Mouse (Mus musculus): ENCODE results near the gene Gm498.

DNA sequence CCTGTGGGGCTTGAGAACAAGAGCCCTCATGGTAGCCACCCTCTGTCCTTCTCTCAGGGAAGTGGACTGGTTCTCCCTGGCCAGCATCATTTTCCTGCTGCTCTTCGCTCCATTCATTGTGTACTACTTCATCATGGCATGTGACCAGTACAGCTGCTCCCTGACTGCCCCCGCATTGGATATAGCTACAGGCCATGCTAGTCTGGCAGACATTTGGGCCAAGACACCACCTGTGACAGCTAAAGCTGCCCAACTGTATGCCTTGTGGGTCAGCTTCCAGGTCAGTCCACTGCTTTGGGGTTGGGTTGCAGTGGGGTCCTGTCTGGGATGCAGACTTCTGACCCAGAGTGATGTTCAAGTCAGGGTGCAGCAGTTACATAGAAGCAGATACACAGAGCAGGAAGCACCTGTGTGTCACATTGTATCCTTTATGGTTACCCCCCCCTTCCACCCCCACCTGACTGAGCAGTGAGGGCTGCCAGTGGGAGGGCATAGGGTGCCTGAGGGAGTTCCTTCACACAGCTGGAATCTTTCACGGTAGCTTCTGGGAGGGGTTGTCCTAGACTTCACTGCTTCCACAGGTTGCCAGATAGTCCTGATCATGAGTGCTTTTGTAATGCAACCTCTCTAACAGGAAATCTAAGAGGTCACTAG, 28.8 kb upstream of the Gm498 start:
- TF ChIP-seq GATA1 (IDR thresholded peaks at IDR 0.05; ENCODE audit: borderline replicate concordance, low read length) (no peak), FLI1 (IDR thresholded peaks at IDR 0.05; ENCODE audit: low read length) (no peak)
